Mouse (Mus musculus): ENCODE results near the gene Arl6ip6. TPM values are rescaled to one million over a fixed set of nuclear protein-coding genes. Genes with fewer than 3 reads are reported as not detected.

The Arl6ip6 gene
- polyA plus RNA-seq, 1 experiment from 2014 or later = 32.4 TPM

GRCm38 (mm10) chr2:53199203-53199602, 7.7 kb downstream of the Arl6ip6 start:
- Histone ChIP-seq H3K4me1 (ENCODE audit: control insufficient read depth, insufficient read depth, low read length) (0 out of 2 replicates have a peak, but pooled peaks cover 3% of the 10 kb centered on the region), H3K4me2 (ENCODE audit: low read length) (no peak overlapping the region), H3K9ac (ENCODE audit: low read depth, low read length) (no peak overlapping the region), H3K27ac (ENCODE audit: low read length) (no peak overlapping the region), H3K36me3 (ENCODE audit: control insufficient read depth, insufficient read depth, low read length) (peaks cover 9% of the 10 kb centered on the region), H3K4me3 (ENCODE audit: low read depth, low read length) (no peak overlapping the region), H3K9me3 (replicated peaks; ENCODE audit: control insufficient read depth, low read length, poor library complexity, severe bottlenecking) (no peaks in the 10 kb centered on the region), H3K27me3 (ENCODE audit: control insufficient read depth, insufficient read depth, low read depth, low read length) (no peaks in the 10 kb centered on the region)
- 92% methylated on average over 1 of the region's 1 CpGs for WGBS
- ATAC-seq = no peak

- no peak overlapping the region for H3K27ac ChIP-seq (ENCODE audit: low read length)
Measured at GRCm38 (mm10) chr2:53200164-53200885, 8.8 kb downstream of the Arl6ip6 start.

GRCm38 (mm10) chr2:53204373-53205274, 13.1 kb downstream of the Arl6ip6 start:
- H3K4me3 ChIP-seq (ENCODE audit: low read depth, low read length) = no peak overlapping the region
- H3K9me3 ChIP-seq (replicated peaks; ENCODE audit: control insufficient read depth, low read length, poor library complexity, severe bottlenecking) = no peaks in the 10 kb centered on the region
- no peak overlapping the region for H3K4me2 ChIP-seq (ENCODE audit: low read length)
- H3K36me3 ChIP-seq (ENCODE audit: control insufficient read depth, insufficient read depth, low read length) = peaks cover 2% of the 10 kb centered on the region; the same call in 1 of the 2 replicates
- H3K4me1 ChIP-seq (ENCODE audit: control insufficient read depth, insufficient read depth, low read length) = no peaks in the 10 kb centered on the region
- peak; percentile 76 for ATAC-seq
- no peaks in the 10 kb centered on the region for H3K27me3 ChIP-seq (ENCODE audit: control insufficient read depth, insufficient read depth, low read depth, low read length)
- no peak overlapping the region for H3K9ac ChIP-seq (ENCODE audit: low read depth, low read length)
- H3K27ac ChIP-seq (ENCODE audit: low read length) = no peak overlapping the region
- WGBS = 75% methylated on average over 5 of the region's 5 CpGs

More at GRCm38 (mm10) chr2:53200164-53200885, 8.8 kb downstream of the Arl6ip6 start:
- Histone ChIP-seq H3K4me1 (ENCODE audit: control insufficient read depth, insufficient read depth, low read length) (no peaks in the 10 kb centered on the region), H3K4me3 (ENCODE audit: low read depth, low read length) (no peak overlapping the region), H3K4me2 (ENCODE audit: low read length) (no peak overlapping the region), H3K36me3 (ENCODE audit: control insufficient read depth, insufficient read depth, low read length) (peaks cover 9% of the 10 kb centered on the region), H3K9me3 (replicated peaks; ENCODE audit: control insufficient read depth, low read length, poor library complexity, severe bottlenecking) (no peaks in the 10 kb centered on the region), H3K9ac (ENCODE audit: low read depth, low read length) (no peak overlapping the region), H3K27me3 (ENCODE audit: control insufficient read depth, insufficient read depth, low read depth, low read length) (no peaks in the 10 kb centered on the region)
- 94% methylated on average over 4 of the region's 4 CpGs for WGBS
- no peak for ATAC-seq

- ATAC-seq = no peak
- H3K4me3 ChIP-seq (ENCODE audit: low read depth, low read length) = no peak overlapping the region
- no peaks in the 10 kb centered on the region for H3K27me3 ChIP-seq (ENCODE audit: control insufficient read depth, insufficient read depth, low read depth, low read length)
- no peak overlapping the region for H3K4me2 ChIP-seq (ENCODE audit: low read length)
- no peak overlapping the region for H3K9ac ChIP-seq (ENCODE audit: low read depth, low read length)
- no peaks in the 10 kb centered on the region for H3K4me1 ChIP-seq (ENCODE audit: control insufficient read depth, insufficient read depth, low read length)
- H3K36me3 ChIP-seq (ENCODE audit: control insufficient read depth, insufficient read depth, low read length) = no peaks in the 10 kb centered on the region
- no peak overlapping the region for H3K27ac ChIP-seq (ENCODE audit: low read length)
- no peaks in the 10 kb centered on the region for H3K9me3 ChIP-seq (replicated peaks; ENCODE audit: control insufficient read depth, low read length, poor library complexity, severe bottlenecking)
Measured at GRCm38 (mm10) chr2:53206749-53207148, 15.2 kb downstream of the Arl6ip6 start.

- H3K27ac ChIP-seq (ENCODE audit: low read length) = no peak overlapping the region
- no peak overlapping the region for H3K9ac ChIP-seq (ENCODE audit: low read depth, low read length)
- WGBS = 97% methylated on average over 1 of the region's 1 CpGs
- H3K4me1 ChIP-seq (ENCODE audit: control insufficient read depth, insufficient read depth, low read length) = no peaks in the 10 kb centered on the region
- H3K9me3 ChIP-seq (replicated peaks; ENCODE audit: control insufficient read depth, low read length, poor library complexity, severe bottlenecking) = no peaks in the 10 kb centered on the region
- 0 out of 2 replicates have a peak, but pooled peaks cover 8% of the 10 kb centered on the region for H3K36me3 ChIP-seq (ENCODE audit: control insufficient read depth, insufficient read depth, low read length)
- H3K4me2 ChIP-seq (ENCODE audit: low read length) = no peak overlapping the region
- ATAC-seq = no peak
- H3K4me3 ChIP-seq (ENCODE audit: low read depth, low read length) = no peak overlapping the region
- H3K27me3 ChIP-seq (ENCODE audit: control insufficient read depth, insufficient read depth, low read depth, low read length) = no peaks in the 10 kb centered on the region
Measured at GRCm38 (mm10) chr2:53213493-53213892, 22.0 kb downstream of the Arl6ip6 start.

GRCm38 (mm10) chr2:53222242-53222641, 30.7 kb downstream of the Arl6ip6 start:
- Histone ChIP-seq H3K4me2 (ENCODE audit: low read length) (no peak overlapping the region), H3K27ac (ENCODE audit: low read length) (no peak overlapping the region), H3K9me3 (replicated peaks; ENCODE audit: control insufficient read depth, low read length, poor library complexity, severe bottlenecking) (peaks cover 3% of the 10 kb centered on the region; the same call in 1 of the 2 replicates), H3K27me3 (ENCODE audit: control insufficient read depth, insufficient read depth, low read depth, low read length) (no peaks in the 10 kb centered on the region), H3K36me3 (ENCODE audit: control insufficient read depth, insufficient read depth, low read length) (peaks cover 3% of the 10 kb centered on the region; the same call in 1 of the 2 replicates), H3K9ac (ENCODE audit: low read depth, low read length) (no peak overlapping the region), H3K4me1 (ENCODE audit: control insufficient read depth, insufficient read depth, low read length) (no peaks in the 10 kb centered on the region), H3K4me3 (ENCODE audit: low read depth, low read length) (no peak overlapping the region)
- WGBS = 92% methylated on average over 5 of the region's 5 CpGs
- no peak for ATAC-seq

- 60% methylated on average over 2 of the region's 2 CpGs for WGBS
- Histone ChIP-seq H3K9ac (ENCODE audit: low read depth, low read length) (no peak overlapping the region), H3K9me3 (replicated peaks; ENCODE audit: control insufficient read depth, low read length, poor library complexity, severe bottlenecking) (no peaks in the 10 kb centered on the region)
Measured at GRCm38 (mm10) chr2:53256982-53257381, 65.5 kb downstream of the Arl6ip6 start.

More at GRCm38 (mm10) chr2:53256982-53257381, 65.5 kb downstream of the Arl6ip6 start:
- no peak overlapping the region for H3K4me3 ChIP-seq (ENCODE audit: low read depth, low read length)
- no peaks in the 10 kb centered on the region for H3K4me1 ChIP-seq (ENCODE audit: control insufficient read depth, insufficient read depth, low read length)
- no peak overlapping the region for H3K27ac ChIP-seq (ENCODE audit: low read length)
- no peak for ATAC-seq
- no peaks in the 10 kb centered on the region for H3K36me3 ChIP-seq (ENCODE audit: control insufficient read depth, insufficient read depth, low read length)
- H3K27me3 ChIP-seq (ENCODE audit: control insufficient read depth, insufficient read depth, low read depth, low read length) = no peaks in the 10 kb centered on the region
- no peak overlapping the region for H3K4me2 ChIP-seq (ENCODE audit: low read length)

Data from midbrain, embryonic 16.5 days (tissue).